Mouse (Mus musculus): ENCODE data around the gene Slc35e3.

Gene Slc35e3

DNA sequence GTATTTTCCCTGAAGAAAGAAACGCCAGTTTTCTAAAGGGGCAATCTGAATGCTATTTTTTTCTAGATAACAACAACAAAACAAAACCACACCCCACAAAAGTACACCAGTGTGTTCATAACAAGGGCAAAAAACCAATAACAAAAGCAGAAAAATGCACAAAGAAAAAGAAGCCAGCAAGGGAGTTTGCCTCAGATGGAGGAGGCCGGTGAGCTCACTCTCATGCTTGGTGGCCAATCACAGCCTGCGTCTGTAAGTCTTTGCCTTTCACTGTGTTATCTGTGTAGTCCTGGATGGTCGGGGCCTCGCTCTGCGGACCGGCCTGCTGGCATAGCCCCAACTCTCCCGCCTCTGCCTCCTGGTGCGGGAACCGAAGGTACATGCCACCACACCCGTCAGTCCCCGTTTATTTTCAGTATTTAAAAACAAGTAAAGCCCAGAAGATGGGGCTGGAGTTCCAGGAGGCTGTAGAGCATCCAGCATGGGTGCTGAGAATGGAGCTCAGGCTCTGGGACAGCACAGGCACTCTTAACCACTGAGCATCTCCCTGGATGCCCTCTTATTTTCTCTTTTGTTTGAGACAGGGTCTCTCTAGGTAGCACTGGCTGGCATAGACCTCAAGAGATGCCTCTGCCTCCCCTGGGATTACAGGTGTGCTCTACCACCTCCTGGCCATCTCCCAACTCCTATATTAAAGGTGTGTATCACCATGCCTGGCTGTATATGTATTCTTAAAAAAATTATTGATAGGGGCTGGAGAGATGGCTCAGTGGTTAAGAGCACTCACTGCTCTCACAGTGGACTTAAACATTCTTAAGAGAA, 30.3 kb upstream of the Slc35e3 start:
- no peak for DNase-seq (ENCODE audit: low spot score in 2 of 2)

DNA sequence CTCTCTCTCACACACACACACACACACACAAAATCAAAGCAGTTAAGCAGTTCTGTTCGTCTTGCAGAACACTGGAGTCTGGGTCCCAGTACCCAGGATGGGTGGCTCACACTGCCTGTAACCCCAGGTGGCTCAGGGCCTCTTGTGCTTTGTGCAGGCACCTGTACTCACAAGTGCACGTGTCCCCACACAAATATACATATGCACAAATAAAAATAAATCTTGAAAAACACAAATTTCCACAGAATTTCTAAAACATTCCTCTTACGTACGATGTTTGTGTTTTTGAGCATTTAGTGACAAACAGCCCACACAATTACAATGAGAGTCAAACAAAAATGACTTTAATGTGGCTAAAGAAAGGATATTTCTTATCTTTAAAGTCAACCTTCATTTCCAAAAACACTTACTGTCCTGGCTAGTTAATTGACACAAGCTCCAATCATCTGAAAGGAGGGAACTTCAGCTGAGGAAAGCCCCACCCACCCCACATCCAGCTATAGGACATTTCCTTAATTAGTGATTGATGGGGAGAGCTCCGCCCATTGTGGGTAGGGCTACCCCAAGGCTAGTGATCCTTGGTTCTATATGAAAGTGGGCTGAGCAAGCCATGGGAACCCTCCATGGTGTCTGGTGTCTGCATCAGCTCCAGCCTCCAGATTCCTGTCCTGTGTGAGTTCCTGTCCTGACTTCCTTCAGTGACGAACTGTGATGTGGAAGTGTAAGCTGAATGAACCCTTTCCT, 29.4 kb upstream of the Slc35e3 start:
- DNase-seq (ENCODE audit: low spot score in 2 of 2), result no peak

DNA sequence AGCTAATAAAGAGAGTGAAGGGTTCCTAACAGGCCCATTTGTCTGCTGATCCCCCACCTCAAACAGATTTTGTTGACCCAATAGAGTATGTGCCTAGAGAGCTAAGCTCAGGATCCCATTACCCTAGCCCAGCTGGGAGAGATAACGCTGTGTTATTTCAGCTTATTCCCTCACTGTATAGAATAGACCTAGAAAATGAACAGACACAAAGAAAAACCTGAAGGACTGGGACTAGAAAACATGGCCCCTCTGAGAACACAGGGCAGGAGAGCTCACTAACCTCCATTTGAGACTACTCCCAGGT, 28.6 kb upstream of the Slc35e3 start:
- DNase-seq (ENCODE audit: low spot score in 2 of 2), result no peak

DNA sequence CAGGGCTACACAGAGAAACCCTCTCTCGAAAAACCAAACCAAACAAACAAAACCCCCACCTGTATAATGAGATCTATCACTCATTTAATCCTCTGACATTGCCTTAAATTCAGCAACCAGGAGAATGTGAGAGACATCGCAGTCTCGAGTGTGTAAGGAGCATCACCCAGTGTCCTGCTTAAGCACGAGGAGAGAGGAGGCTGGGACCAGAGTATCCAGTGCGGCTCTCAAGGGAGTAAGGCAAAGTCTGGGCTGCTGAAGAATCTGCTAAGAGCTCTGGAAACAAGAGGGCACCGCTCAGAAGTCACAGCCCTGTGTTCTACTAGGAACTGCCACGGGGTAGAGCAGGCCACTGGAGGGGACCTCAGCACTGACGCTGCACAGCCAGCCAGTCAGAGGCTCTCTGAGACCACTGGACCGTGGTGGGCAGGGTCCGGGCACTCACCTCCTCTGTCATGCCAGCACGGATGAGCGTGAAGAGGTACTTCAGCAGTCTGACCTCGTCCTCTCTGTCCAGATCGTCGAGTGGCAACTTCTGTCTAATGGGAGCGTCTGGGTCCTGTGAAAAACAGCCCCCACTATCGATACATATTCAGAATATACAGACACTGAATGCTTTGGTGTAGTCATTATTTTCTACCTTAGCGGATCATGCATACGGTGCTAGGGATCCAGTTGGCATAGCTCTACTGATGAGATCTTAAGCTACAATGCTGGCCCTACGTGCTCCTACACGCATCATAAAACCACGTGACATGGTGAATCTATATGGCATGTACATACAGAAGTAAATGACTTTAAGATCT, 28.0 kb upstream of the Slc35e3 start:
- DNase-seq (ENCODE audit: low spot score in 2 of 2), result no peak

DNA sequence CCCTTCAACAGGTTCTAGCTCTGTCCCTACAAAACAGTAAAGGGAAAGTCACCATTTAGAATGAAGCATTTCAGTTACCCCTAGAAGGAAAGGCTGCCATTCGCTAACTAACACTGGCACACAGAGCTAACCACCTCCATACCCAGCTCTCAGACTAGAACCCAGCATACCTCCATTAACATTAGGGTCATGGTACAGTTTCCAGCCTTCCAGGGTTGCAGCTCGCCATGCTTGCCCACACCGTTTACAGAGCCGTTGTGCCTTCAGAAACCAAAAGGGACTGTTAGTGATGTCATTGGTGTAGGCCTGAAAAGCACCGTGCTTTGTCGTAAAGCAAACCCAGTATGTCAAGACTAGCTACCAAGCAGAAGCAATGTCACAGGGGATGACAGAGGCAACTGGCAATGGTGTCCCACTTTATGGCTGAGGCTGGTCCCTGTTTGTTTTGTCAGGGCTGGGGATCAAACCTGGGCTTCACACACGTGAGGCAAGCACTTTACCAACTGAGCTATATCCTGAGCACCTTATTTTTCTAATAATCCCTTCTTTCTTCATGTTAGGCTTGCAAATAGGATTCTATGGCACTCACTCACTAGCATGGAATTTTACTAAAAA, 27.0 kb upstream of the Slc35e3 start:
- DNase-seq (ENCODE audit: low spot score in 2 of 2), result no peak

DNA sequence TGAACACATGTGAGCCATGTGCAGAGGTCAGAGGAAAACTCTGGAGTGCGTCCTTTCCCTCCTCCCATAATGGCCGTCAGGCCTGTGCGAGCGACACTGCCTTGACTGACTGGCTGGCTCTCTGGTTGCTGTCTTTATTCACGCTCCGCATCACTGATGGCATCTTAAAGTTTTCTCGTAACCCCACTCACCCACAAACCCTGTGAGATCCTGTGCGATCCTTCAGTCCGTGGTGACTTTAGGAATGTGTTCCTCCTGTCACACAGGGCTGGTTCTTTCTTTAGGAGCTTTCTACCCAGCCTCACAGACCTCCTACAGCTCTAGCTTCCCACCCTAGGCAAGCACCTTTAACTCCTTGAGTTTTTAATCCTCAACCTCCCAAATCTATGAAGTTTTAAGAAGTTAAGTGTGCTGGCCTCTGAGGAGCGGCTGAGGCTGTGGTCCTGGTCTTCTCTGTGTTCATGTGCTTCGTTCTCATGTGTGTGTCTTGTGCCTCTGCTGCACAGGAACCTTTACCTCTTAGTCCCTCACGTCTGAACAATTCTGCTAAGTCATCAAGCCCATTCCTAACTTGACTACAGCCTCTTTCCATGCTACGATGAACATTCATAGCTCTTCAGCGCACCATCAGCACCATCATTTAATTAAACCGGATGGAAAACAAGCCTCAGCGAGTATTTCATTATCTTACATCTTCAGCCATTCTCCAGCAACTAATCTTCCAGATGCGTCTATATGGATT, 26.4 kb upstream of the Slc35e3 start:
- DNase-seq (ENCODE audit: low spot score in 2 of 2), result no peak

DNA sequence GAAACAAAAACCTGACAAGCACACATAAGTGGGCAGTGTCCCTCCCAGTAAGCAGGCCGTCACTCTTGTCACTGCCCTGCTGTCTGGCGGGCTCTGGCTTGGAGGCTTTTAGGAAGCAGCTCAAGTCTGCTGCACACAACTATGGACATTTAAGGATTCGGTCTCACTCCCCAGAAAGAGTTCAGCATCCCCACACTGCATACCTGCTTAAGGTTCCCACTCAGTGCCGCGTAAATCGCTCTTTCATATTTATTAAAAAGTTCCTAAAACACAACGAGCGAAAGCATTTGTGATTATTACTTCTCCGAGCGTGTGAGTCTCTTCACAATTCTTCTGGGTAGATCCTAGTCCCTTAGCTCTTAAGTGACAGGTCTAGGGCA, 25.0 kb upstream of the Slc35e3 start:
- no peak for DNase-seq (ENCODE audit: low spot score in 2 of 2)

DNA sequence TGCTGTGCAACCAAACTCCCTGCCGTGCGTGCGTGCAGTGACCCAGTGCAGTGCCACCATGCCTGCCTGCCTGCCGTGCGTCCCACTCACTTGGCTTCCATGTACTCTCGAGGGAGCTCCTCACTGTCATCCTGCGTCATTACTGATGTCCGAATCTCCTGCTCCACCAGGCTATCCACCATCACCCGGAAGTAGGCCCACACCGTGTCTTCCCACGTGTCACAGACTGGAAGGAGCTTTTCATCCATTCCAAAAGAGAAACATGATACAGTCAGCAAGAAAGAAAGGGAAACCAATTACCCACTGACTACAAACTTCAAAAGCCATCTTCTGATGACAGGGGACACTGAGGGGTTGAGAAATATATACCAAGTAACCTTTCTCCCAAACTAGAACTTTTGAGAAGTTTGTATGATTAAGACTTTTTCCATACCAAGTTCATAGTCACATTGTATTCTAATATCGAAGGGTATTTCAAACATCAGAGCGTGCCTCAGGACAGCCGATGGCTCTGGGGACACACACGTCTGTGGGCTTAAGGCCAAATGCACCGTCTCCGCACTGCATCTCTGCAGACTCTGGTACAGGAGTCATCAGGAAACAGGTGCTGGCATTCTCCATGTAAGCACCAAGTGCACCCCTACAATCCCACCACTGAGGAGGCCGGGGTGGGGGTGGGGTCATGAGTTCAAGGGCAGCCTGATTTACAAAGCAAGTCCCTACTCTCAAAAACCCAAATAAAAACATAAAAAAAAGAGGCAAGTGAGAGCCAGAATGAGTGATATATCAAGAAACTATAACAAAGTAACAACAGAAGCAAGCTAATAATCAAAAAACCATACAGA, 24.3 kb upstream of the Slc35e3 start:
- DNase-seq (ENCODE audit: low spot score in 2 of 2), result no peak

DNA sequence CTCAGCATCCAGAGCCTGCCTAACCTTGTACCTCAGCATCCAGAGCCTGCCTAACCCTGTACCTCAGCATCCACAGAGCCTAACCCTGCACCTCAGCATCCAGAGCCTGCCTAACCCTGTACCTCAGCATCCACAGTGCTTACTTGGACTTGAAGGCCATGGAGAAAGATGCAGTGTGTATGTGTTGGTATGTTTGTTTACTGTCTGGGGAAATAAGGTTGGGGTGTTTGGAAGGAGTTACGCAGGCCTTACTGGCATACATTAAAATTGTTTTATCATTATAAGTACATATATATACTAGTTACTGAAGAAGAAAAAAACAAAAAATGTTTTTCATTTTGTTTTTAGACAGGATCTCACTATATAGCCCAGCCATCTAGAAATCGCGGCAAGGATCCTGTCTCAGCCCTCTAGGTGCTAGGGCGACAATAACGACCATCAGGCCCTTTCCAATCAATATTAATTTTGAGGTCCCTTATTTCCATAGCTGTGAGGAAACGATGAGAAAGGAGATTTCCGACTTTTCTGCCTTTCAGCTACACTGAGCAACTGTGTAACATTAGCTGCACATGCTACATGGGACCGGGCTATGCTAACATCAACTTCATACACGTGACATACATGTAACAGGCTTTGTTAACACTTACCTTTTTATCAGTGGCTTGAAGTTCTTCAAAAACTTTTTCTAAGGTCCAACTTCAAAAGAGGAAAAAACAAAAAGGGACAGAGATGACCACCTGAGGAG, 23.5 kb upstream of the Slc35e3 start:
- no peak for DNase-seq (ENCODE audit: low spot score in 2 of 2)

DNA sequence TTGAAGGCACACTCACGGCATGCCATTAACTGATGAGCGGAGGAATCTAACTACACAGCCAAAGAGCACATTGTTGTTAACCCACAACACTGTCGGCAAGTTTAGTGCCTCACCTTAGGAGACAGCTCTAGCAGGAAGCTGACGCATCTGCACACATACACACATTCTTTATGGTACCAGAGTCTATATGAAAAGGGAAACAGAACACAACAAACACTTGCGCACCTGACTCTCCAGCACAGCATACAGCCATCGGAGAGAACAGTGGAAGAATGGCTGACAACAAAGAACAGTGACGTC, 21.9 kb upstream of the Slc35e3 start:
- no peak for DNase-seq (ENCODE audit: low spot score in 2 of 2)

DNA sequence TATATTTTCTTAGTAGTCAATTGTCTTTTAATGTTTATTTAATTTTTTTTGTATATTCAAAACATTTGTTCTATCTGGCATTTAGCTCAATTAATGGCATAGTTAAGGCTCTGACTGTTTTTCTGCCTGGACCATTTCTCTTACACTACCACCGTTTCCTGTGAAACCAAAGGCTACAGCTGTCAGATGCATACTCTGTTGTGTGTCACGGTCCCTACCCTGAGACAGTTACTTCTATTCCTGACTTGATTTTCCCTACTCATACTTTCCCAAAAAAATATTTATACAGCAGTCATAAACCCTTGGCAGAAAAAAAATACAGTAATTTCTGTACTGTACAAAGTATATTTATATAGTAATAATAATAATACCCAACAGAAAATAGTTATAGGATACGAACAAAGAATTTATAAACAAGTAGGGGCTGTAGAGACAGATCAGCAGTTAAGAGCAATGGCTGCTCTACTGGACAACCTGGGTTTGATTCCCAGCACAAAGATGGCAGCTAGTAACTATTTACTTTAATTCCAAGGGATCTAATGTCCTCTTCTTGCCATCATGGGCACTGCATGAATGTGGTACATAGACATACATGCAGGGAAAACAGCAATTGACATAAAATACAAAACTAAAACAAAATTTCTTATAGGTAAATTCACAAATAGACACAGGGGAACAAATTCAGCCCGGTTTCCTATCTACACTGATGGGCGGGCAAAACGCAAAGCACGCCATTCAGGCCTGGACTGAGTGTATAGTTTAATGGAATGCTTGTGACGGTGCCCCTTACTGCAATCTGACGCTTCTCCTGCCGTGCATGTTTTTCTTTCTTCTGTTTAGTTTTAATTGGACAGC, 21.3 kb upstream of the Slc35e3 start:
- no peak for DNase-seq (ENCODE audit: low spot score in 2 of 2)

DNA sequence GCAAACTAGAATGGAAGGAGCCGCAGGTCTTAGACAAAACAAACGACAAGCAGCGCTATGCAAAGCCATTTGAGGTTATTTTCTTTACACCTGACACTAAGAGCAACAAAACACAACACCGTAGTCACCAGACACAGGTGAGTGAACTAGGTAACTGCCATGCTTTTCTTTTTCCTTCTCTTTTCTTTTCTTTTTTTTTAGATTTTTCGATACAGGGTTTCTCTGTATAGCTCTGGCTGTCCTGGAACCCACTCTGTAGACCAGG, 20.7 kb upstream of the Slc35e3 start:
- no peak for DNase-seq (ENCODE audit: low spot score in 2 of 2)

DNA sequence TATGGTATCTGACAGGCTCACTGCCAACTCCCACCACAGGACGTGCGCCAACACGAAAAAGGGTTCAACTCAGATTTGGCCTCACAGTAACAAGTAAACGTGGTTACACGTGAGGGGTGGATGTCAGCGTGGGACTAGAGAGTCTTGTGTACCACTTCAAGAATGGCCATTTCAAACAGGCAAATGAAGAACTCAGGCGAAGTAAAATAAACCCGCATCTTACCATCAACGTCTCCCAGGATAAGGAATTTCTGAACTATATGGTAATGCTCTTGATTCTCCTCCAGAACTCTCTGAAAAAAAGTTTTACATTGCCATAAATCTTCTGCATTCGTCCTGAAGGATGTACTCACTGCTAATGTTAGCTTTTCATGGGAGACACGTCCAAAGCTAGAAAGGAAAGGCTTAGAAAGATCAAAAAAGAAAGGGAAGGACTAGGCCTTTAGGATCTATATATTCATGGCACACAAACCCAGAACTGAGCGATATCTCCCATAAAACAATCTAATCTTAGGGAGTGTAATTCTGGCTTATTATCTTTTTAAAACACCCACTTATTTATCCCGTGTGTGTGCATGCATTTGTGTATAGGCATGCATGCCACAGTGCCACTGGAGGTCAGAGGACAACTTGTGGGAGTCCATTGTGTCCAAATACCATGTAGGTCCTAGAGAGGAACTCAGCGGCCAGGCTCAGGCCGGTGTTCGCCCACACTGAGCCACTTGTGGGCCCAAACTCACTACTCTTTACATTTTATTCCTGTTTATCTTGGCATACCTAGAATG, 20.1 kb upstream of the Slc35e3 start:
- DNase-seq (ENCODE audit: low spot score in 2 of 2), result no peak

DNA sequence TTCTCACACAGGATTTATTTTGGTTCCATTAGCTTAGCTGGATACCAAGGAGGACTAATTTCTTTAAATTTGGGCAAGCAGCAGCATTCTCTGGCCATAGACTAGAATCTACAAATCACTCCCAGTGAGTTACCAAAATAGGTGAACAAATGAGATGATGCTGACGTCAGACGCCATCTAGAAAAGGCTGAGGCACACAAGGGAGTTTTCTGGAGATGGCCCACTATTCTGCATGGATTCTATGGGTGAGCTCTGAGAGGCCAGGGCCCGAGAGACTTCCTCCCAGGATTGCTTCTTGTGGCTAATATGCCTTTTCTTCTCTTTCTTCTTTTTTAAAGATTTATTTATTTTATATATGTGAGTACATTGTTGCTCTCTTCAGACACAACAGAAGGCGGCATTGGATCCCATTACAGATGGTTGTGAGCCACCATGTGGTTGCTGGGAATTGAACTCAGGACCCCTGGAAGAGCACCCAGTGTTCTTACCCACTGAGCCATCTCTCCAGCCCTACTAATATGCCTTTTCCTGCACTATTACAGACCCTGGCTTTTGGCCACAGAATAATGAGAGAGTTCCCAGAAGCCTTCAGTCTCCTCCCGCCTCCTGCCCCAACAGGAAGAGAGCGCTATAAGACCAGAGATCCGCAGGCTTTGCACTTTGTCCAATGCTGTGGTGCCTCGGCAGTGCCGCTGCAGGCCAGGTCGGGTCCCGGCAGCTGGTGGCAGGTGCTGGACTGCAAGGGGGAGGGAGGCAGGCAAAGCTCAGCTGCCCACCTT, 19.1 kb upstream of the Slc35e3 start:
- no peak for DNase-seq (ENCODE audit: low spot score in 2 of 2)

DNA sequence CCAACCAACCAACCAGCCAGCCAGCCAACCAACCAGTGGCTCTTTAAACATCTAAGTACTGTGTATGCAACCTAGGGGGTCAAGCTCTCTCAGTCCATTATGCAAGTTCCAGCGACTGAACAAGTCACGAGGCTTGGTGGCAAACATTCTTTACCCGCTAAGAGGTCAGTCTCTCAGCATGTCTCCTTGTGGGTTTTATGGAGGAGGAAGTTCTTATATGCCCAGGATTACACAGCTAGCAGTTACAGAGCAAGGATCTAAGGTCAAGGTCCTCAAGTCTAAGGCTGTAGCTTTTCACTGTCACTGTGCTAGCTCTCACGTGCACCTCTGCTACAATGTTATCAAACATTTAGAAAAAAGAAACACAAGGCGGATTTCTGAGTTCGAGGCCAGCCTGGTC, 18.4 kb upstream of the Slc35e3 start:
- no peak for DNase-seq (ENCODE audit: low spot score in 2 of 2)

DNA sequence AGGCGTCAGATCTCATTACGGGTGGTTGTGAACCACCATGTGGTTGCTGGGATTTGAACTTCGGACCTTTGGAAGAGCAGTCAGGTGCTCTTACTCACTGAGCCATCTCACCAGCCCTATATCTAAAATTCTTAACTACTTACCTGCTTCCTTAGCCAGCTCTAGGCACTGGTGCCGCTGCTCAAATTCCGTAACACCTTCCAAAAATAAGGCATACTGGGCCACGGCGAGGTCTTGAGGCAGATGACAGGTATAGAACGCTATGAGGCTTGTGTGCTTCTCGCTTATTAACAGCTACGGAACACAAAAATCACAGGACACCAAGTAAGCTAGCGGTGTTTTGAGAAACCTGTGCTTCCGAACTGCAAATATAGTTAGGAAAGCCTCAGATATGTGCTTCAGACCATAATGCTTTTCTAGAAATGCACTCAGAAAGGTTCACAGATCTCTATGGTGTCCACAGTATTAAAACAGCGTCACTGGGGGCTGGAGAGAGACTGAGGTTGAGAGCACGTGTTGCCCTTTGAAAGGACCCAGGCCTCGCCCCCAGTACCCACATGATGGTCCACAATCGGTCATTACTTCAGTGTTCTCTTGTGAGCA, 17.5 kb upstream of the Slc35e3 start:
- no peak for DNase-seq (ENCODE audit: low spot score in 2 of 2)

DNA sequence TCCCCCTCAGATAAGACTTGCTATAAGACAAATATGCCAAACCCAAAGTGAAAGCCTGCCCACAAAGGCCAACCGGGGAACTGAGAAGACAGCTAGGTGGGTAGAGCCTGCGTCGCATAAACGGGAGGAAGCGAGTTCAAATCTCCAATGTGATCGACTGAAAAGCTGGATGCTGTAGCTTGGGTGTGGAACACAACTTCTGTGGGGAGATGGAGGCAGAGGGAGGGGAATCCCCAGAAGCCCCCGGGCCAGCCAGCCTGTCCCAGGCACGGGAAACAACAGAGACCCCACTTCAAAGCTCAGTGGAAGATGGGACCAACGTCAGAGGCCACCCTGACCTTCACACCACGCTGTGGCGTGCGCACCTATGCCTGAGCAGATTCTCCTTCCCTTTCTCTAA, 16.8 kb upstream of the Slc35e3 start:
- no peak for DNase-seq (ENCODE audit: low spot score in 2 of 2)
